Mouse (Mus musculus): Measurements from ENCODE around the gene C77080.

GRCm38 (mm10) chr4:129288067-129288466, 26.9 kb upstream of the C77080 start:
- TF ChIP-seq POLR2A (IDR thresholded peaks at IDR 0.05; ENCODE audit: low read depth, low read length) = no peak
- no peak for TF ChIP-seq CTCF (conservative IDR thresholded peaks at IDR 0.05; ENCODE audit: insufficient read depth, insufficient read length, low read depth, low read length)
